Mouse (Mus musculus): ENCODE measurements around the gene Gm14401.
"Not testable (repeated sequence)": the region's sequence is repeated elsewhere in the genome, so short reads cannot be mapped to it uniquely, and the experiment has no call there.

Gm14401 gene

DNA sequence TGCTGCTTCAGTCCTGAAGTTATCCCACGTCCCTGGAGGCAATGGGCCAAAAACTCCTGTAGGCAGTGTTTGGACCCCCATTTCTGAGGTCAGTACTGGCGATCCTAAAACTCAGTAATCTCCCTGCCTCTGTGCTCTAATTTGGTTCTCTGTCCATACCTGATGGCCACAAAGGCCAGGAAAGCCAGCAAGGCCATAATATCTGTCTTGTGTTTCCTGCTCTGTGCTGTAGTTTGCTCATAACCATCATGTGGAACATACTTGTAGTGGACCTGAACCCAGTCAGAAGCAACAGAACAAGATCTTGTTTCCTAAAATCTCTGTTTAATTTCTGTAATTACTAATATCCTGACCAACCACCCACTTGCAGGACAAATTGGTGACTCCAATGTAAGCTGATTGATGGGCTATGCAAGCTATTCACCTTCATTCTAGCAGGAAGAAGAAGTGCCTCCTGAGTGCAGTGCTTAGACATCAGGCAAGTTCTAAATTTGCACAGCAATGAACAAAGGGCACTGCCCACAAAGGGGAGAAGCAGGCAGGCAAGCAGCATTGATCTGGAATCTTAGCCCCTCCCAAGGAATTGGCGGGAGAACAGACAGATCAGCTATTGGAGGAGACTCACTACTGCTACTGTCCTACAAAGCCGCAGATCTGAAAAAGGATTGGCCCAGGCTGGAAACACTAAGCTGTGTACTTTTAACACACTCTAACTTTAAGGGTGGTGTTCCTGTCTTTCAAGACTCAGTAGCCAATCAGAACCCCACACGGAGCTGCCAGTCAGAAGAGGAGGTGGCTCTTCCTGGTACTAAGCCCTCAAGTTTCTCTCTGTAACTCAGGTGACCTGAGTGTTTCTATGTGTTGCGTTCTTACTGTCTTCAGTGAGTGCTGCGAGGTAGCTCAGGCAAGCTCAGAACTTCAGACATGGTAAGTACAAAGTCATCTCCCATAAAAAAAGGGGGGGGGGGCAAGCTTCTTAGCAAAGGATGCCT lies at the start of gene Gm14401:
Gm14401 (plus strand) TSS at position 889 of the 992 bp plus-strand sequence.
- not testable (repeated sequence) for DNase-seq (ENCODE audit: low spot score)

- DNase-seq (ENCODE audit: low spot score) = not testable (repeated sequence)
Measured at GRCm38 (mm10) chr2:177072807-177073206, 1.3 kb upstream of the Gm14401 start.

GRCm38 (mm10) chr2:177075015-177075414 lies 895 bp downstream of the Gm14401 start:
- DNase-seq (ENCODE audit: low spot score) = not testable (repeated sequence)

- DNase-seq (ENCODE audit: low spot score) = not testable (repeated sequence)
Measured at GRCm38 (mm10) chr2:177079866-177080265, 5.7 kb downstream of the Gm14401 start.

GRCm38 (mm10) chr2:177109086-177109485 lies 35.0 kb downstream of the Gm14401 start:
- not testable (repeated sequence) for DNase-seq (ENCODE audit: low spot score)

DNA sequence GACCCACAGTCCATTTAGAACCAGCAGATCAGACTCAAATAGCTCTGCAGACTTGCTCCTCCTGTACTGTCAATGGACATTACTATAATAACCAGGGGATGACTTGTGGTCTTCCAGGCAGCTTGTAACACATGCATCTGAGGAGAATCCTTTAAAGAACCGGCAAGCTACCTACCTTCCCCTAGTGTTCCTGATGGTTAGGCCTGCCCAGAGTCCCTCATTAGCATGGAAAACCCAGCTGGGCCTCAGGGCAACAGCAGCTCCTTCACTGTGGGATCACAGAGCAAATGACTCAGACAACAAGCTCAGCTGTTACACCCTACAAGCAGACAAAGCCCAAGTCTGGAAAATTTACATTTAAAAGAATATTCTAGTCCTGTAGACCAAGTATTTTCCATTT lies 55.0 kb downstream of the Gm14401 start:
- not testable (repeated sequence) for DNase-seq (ENCODE audit: low spot score)
